Mouse (Mus musculus) embryonic facial prominence, embryonic 11.5 days (tissue): Measurements from ENCODE around the gene Cfap65. TPM values are rescaled to one million over a fixed set of nuclear protein-coding genes. Genes with fewer than 3 reads are reported as not detected.

Experiments used
- ATAC-seq: fragments of 200-750 bp; cut with Nextera tagmentation; replicated peaks from 2 replicates; pipeline ENCODE4 v1.8.0; 2017; ENCODE audit warnings: low read depth; ENCODE audit not compliant: insufficient number of reproducible peaks, low FRiP score, low TSS enrichment
- DNase-seq: peaks from one replicate; pipeline ENCODE4 v3.0.0-alpha.2; 2015; ENCODE audit warnings: low spot score
- H3K27ac ChIP-seq: fragments of 300-500 bp; sonication (generic); replicated peaks from 2 replicates; pipeline ENCODE4 v1.5.1; 2014; ENCODE audit warnings: mild to moderate bottlenecking, low read depth, low read length, control low read depth
- H3K27me3 ChIP-seq: fragments of 300-500 bp; sonication (generic); 2 replicates; pipeline ENCODE4 v1.6.1; 2014; ENCODE audit warnings: mild to moderate bottlenecking, low read length, moderate library complexity, mixed read lengths; ENCODE audit not compliant: control insufficient read depth, insufficient read depth
- H3K36me3 ChIP-seq: fragments of 300-500 bp; sonication (generic); replicated peaks from 2 replicates; pipeline ENCODE4 v1.6.1; 2014; ENCODE audit warnings: low read depth, mild to moderate bottlenecking, low read length, moderate library complexity, mixed read lengths; ENCODE audit not compliant: control insufficient read depth, insufficient read depth
- H3K4me1 ChIP-seq: fragments of 300-500 bp; sonication (generic); 2 replicates; pipeline ENCODE4 v1.6.1; 2014; ENCODE audit warnings: low read length, mixed read lengths; ENCODE audit not compliant: control insufficient read depth, insufficient read depth
- H3K4me2 ChIP-seq: fragments of 300-500 bp; sonication (generic); 2 replicates; pipeline ENCODE4 v1.6.1; 2014; ENCODE audit warnings: low read depth, mild to moderate bottlenecking, control low read depth, low read length, moderate library complexity
- H3K4me3 ChIP-seq: fragments of 300-500 bp; sonication (generic); 2 replicates; pipeline ENCODE4 v1.5.1; 2014; ENCODE audit warnings: low read depth, low read length, control low read depth
- H3K9ac ChIP-seq: fragments of 300-500 bp; sonication (generic); replicated peaks from 2 replicates; pipeline ENCODE4 v1.6.1; 2014; ENCODE audit warnings: mild to moderate bottlenecking, control low read depth, low read length
- H3K9me3 ChIP-seq: fragments of 300-500 bp; sonication (generic); replicated peaks from 2 replicates; pipeline ENCODE4 v1.6.1; 2016; ENCODE audit warnings: mild to moderate bottlenecking, low read length, inconsistent platforms, mixed read lengths; ENCODE audit not compliant: control insufficient read depth
- WGBS: fragments of 180-500 bp; shearing (Covaris S2); extraction: QIAGEN DNeasy Blood & Tissue Kit; methylation state at CpG from one replicate; pipeline ENCODE4 v1.1.7; 2014; 5-methylcytosine and 5-hydroxymethylcytosine counted together
- polyA plus RNA-seq: library from polyadenylated mRNA; unstranded; fragments of >200 nt; fragmentation: Nextera tagmentation; extraction: Ambion mirVana; gene quantifications from 2 replicates; pipeline ENCODE4 v1.2.1, GENCODE M21; 2014

Cfap65 gene
- polyA plus RNA-seq = 0.06 TPM in 1 of 2 replicates, not detected in the other

GRCm38 (mm10) chr1:74935402-74935801 lies at the start of gene Cfap65:
Gene Cfap65, minus strand, starts transcription at chr1:74935599.
- peak within 1 kb of the TSS; percentile 32; the same call in 1 of the 2 replicates for H3K4me2 ChIP-seq
- no peak within 1 kb of the TSS for H3K4me3 ChIP-seq
- no peaks in the 10 kb centered on the region for H3K9me3 ChIP-seq
- H3K27me3 ChIP-seq = 0 out of 2 replicates have a peak, but pooled peaks cover 6% of the 10 kb centered on the region
- ATAC-seq (no peak), DNase-seq (peak; percentile 75)
- no peaks in the 10 kb centered on the region for H3K36me3 ChIP-seq
- WGBS = 3% methylated on average over 18 of the region's 18 CpGs
- H3K4me1 ChIP-seq = no peaks in the 10 kb centered on the region
- H3K27ac ChIP-seq = no peak within 1 kb of the TSS
- H3K9ac ChIP-seq = no peak within 1 kb of the TSS

- Histone ChIP-seq H3K27me3 (no peaks in the 10 kb centered on the region), H3K4me3 (no peak overlapping the region), H3K36me3 (no peaks in the 10 kb centered on the region), H3K9me3 (no peaks in the 10 kb centered on the region), H3K27ac (no peak overlapping the region), H3K4me2 (no peak overlapping the region), H3K9ac (no peak overlapping the region), H3K4me1 (peaks cover 5% of the 10 kb centered on the region; the same call in 1 of the 2 replicates)
- ATAC-seq (no peak), DNase-seq (no peak)
- 72% methylated on average over 8 of the region's 8 CpGs for WGBS
Measured at GRCm38 (mm10) chr1:74977001-74977400, 41.6 kb upstream of the Cfap65 start.

- Histone ChIP-seq H3K4me2 (no peak overlapping the region), H3K27me3 (no peaks in the 10 kb centered on the region), H3K36me3 (no peaks in the 10 kb centered on the region), H3K27ac (no peak overlapping the region), H3K4me1 (peaks cover 5% of the 10 kb centered on the region; the same call in 1 of the 2 replicates), H3K9ac (no peak overlapping the region), H3K9me3 (no peaks in the 10 kb centered on the region), H3K4me3 (no peak overlapping the region)
- no peak for DNase-seq
- ATAC-seq = no peak
- WGBS = 81% methylated on average over 1 of the region's 1 CpGs
Measured at GRCm38 (mm10) chr1:74975936-74976335, 40.5 kb upstream of the Cfap65 start.

GRCm38 (mm10) chr1:74973590-74973989 lies 38.2 kb upstream of the Cfap65 start:
- H3K4me1 ChIP-seq = 0 out of 2 replicates have a peak, but pooled peaks cover 1% of the 10 kb centered on the region
- ATAC-seq (no peak), DNase-seq (no peak)
- no peak overlapping the region for H3K27ac ChIP-seq
- H3K9me3 ChIP-seq = no peaks in the 10 kb centered on the region
- H3K4me2 ChIP-seq = no peak overlapping the region
- no peaks in the 10 kb centered on the region for H3K27me3 ChIP-seq
- 81% methylated on average over 6 of the region's 6 CpGs for WGBS
- H3K36me3 ChIP-seq = no peaks in the 10 kb centered on the region
- H3K4me3 ChIP-seq = no peak overlapping the region
- no peak overlapping the region for H3K9ac ChIP-seq

- H3K27me3 ChIP-seq = no peaks in the 10 kb centered on the region
- WGBS = 66% methylated on average over 4 of the region's 4 CpGs
- ATAC-seq (no peak), DNase-seq (no peak)
- no peak overlapping the region for H3K9ac ChIP-seq
- H3K4me2 ChIP-seq = no peak overlapping the region
- no peak overlapping the region for H3K4me3 ChIP-seq
- H3K36me3 ChIP-seq = no peaks in the 10 kb centered on the region
- H3K27ac ChIP-seq = no peak overlapping the region
- H3K9me3 ChIP-seq = no peaks in the 10 kb centered on the region
- no peaks in the 10 kb centered on the region for H3K4me1 ChIP-seq
Measured at GRCm38 (mm10) chr1:74971353-74972050, 36.1 kb upstream of the Cfap65 start.

GRCm38 (mm10) chr1:74967962-74968580 lies 32.7 kb upstream of the Cfap65 start:
- Histone ChIP-seq H3K4me2 (no peak overlapping the region), H3K9ac (no peak overlapping the region), H3K27me3 (no peaks in the 10 kb centered on the region), H3K36me3 (no peaks in the 10 kb centered on the region), H3K4me1 (0 out of 2 replicates have a peak, but pooled peaks cover 4% of the 10 kb centered on the region), H3K27ac (no peak overlapping the region), H3K4me3 (no peak overlapping the region), H3K9me3 (no peaks in the 10 kb centered on the region)
- ATAC-seq (no peak), DNase-seq (no peak)
- WGBS = 75% methylated on average over 8 of the region's 8 CpGs

GRCm38 (mm10) chr1:74964494-74965215 lies 29.3 kb upstream of the Cfap65 start:
- 12% methylated on average over 16 of the region's 16 CpGs for WGBS
- Histone ChIP-seq H3K36me3 (no peaks in the 10 kb centered on the region), H3K4me2 (peak overlapping the region; percentile 34), H3K4me1 (0 out of 2 replicates have a peak, but pooled peaks cover 4% of the 10 kb centered on the region), H3K9me3 (no peaks in the 10 kb centered on the region), H3K27ac (no peak overlapping the region), H3K9ac (peak overlapping the region; percentile 50), H3K27me3 (no peaks in the 10 kb centered on the region), H3K4me3 (no peak overlapping the region)
- ATAC-seq (0 out of 2 replicates have a peak, but pooled peaks have one; percentile 14), DNase-seq (peak; percentile 94)
